Mouse (Mus musculus) kidney, adult 11 months (tissue): Measurements from ENCODE around the gene Gm8229.
"Not testable (repeated sequence)": the region's sequence is repeated elsewhere in the genome, so short reads cannot be mapped to it uniquely, and the experiment has no call there.

Source experiments
- DNase-seq: peaks from one replicate; pipeline ENCODE4 v3.0.0; 2022

Gene Gm8229

DNA sequence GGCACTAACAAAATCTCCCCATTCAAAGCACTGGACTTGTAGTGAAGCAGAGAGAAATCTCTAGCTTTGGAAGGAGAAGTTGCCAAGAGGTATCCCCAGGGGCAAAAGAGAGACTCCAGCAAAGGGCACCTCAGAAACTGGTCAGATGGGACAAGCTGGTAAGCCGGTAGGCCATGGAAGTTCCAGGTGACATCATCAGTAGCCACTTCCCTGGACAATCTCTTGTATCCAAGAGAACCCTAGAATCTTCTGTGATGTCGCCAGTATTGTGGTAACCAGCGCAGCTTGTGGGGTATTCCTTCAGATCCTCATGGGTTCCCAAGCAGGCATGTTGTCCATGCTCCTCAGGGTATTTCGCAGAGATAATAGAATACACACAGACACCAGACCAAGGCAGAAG is at the start of gene Gm8229:
TSS of gene Gm8229 (plus strand) at position 301 of the 400 bp plus-strand sequence.
- DNase-seq: not testable (repeated sequence)

DNA sequence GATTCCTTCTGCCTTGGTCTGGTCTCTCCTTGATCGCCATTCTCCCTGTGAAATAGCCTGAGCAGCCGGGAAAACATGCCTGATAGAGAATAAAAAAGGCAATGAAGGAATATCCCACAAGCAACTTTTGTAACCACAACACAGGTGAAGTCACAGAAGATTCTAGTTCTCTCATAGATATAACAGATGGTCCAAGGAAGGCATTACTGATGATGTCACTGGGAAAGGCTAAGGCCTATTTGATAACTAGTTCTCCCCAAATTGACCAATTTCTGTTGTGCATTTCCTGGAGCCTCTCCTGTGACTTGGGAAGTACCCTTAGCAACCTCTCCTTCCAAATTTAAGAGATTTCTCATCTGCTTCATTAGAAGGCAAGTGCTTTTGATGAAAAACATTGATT is 26.7 kb upstream of the Gm8229 start, which contains the start of gene Gm5930:
TSS of gene Gm5930 (minus strand) at position 101 of the 400 bp plus-strand sequence.
- DNase-seq: not testable (repeated sequence)

DNA sequence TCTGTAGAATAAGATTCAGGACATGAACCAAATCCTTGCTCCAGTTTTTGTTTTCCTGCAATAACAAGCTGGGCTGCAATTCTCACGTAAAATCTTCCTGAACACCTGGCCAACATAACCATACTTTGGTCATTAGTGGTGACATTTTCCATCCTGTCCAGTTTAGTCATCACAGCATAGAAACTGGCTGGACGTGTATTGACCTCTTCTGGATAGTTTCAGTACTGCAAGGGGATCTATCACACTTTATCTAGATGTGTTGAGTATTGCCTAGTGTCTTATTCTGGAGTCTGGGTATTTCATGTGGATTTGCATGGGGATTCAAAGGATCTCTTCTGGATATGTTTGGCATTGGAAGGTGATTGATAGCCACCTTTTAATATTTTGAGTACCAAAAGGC is 3.7 kb upstream of the Gm8229 start:
- DNase-seq: not testable (repeated sequence)

DNA sequence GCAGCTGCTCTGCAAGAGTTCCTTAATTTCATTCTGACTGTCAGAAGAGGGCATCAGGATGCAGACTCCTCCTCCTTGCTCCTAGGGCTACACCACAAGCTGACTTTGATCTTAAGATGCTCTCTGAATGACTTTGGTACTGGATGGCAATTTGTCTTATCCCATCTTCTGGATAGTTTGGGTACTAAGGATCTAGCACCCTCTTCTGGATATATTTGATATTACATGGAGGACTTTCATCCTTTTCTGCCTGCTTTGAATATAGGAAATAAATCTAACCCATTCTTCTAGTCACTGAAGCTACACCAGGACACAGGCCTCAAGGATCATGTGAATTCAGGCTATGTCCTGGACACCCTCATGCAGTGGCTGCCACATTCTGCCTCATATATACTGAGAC is 2.9 kb upstream of the Gm8229 start:
- DNase-seq: not testable (repeated sequence)

DNA sequence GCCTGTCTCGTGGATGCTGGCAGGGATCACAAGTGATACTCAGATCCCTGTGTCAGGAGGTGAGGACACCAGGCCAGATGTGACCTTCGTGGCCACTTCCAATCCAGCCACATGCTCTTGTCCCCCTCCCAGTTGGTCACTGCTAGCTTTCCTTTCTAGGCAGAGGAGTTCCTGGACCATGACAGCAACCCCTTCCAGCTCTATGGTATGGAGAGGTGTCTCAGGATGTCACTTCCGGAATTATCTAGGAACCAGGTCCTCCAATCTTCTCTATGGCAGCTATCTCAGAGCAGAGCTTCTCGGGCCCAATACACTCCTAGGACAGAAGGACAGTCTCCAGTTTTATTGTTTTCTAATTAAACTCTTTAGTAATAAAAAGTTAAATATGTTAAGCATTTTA is 19.1 kb downstream of the Gm8229 start:
- DNase-seq: not testable (repeated sequence)

DNA sequence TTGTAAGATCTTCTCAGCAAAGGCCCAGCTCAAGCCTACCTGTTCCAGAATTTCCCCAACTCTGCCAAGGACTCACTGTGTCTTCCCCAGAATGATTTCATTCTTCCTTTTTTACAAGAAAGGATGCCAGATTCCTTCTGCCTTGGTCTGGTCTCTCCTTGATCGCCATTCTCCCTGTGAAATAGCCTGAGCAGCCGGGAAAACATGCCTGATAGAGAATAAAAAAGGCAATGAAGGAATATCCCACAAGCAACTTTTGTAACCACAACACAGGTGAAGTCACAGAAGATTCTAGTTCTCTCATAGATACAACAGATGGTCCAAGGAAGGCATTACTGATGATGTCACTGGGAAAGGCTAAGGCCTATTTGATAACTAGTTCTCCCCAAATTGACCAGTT is 45.4 kb downstream of the Gm8229 start, which contains the start of gene Gm3371:
TSS of gene Gm3371 (minus strand) at position 101 of the 400 bp plus-strand sequence.
- not testable (repeated sequence) for DNase-seq
